Mouse (Mus musculus): ENCODE data around the gene Slc25a11.

Slc25a11 gene

DNA sequence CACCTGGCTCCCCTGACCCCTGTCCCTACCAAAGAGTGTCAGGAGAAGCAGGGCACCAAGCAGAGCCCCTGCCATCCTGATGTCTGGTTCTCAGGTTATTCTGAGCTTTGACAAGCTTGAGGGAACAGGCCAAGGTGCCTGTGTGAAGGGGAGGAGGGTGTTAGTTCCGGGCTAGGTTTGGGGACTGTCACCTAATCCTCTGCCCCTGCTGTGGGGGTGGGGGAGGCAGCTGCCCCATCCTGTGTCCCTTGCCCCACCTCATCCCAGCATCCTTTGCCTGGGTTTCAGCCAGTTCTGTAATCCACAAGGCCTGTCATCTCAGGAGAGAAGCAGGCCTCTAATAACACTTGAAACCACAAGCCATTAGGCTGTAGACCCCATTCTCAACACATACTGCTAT is 28.2 kb downstream of the Slc25a11 start, which contains the start of gene Chrne:
TSS of gene Chrne (minus strand) at position 116 of the 400 bp plus-strand sequence.
- DNase-seq = no peak

DNA sequence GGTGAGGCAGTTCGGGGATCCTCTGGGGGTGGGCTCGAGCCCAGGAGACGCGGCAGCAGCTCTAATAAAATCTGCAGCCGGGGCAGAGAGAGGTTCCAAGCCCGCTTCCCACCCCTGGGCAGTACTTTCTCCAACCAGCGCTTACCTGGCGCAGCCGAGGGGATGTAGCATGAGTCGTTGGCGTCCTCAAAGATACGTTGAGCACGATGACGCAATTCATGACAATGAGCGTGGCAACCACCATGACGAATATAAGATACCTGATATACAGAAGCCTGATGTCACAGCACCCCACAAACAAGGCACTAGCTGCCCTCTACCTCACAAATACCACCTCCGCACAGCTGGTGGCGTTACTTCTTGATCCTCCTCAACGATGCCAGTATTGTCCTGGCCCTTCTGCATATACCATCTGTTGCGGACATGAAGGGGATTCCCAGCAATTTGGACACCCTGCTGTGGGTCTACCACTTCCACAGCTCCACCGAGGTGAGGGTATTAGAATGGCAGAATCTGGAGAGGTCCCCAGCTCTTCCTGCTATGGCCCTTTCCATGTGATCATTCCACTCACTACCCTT is 31.7 kb downstream of the Slc25a11 start, which contains the start of gene 4930544D05Rik:
TSS of gene 4930544D05Rik (plus strand) at position 333 of the 578 bp plus-strand sequence.
- DNase-seq = no peak

DNA sequence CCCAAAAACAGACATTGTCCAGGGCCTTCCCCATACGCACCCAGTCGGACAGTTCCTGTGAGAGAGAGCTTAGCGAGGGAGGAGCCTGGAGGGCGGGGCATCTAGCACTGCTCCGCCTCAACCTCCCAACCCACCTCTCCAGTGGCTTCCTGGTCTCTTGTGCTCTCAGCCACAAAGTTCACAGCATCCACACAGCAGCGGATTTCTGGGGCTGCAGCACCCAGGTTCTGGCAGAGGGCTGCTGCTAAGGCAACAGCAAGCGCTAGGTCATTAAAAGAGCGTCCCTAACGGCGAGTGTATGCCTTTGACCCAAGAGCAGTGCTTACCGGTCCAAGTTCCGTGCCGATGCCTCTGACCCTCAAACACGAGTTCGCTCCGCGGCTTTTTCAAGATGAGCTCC is 32.2 kb downstream of the Slc25a11 start:
- DNase-seq = peak; percentile 79 to 86

DNA sequence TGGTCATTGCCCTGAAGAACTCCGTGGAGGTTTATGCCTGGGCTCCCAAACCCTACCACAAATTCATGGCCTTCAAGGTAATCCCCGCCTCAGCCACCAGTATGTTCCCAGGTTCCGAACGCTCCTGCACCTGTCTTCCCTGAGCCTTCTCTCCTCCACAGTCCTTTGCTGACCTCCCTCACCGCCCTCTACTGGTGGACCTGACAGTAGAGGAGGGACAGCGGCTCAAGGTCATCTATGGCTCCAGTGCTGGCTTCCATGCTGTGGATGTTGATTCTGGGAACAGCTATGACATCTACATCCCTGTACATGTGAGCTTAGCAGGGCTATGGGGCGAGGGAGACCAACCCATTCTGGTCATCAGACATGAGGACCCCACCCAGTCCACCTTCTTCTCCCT is 34.8 kb downstream of the Slc25a11 start:
- peak in 1 of 2 experiments; percentile 36 for DNase-seq

DNA sequence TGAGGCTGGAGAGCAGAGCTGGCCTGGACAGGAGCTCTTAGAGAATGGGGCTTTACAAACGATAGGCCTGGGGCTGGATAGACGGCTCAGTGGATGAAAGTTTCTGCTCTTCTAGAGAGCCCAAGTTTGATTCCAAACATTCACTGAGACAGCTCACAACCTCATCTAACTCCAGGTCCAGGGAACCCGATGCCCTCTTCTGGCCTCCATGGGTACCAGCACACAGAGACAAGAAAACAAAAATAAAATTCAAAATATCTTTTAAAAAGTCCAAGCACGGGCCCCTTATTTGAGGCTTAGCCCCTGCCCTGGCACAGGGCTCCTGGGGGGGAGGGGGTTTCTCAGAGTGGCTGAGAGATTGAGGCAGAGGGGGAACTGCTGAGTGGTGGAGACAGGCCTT is 36.5 kb downstream of the Slc25a11 start:
- DNase-seq = no peak

DNA sequence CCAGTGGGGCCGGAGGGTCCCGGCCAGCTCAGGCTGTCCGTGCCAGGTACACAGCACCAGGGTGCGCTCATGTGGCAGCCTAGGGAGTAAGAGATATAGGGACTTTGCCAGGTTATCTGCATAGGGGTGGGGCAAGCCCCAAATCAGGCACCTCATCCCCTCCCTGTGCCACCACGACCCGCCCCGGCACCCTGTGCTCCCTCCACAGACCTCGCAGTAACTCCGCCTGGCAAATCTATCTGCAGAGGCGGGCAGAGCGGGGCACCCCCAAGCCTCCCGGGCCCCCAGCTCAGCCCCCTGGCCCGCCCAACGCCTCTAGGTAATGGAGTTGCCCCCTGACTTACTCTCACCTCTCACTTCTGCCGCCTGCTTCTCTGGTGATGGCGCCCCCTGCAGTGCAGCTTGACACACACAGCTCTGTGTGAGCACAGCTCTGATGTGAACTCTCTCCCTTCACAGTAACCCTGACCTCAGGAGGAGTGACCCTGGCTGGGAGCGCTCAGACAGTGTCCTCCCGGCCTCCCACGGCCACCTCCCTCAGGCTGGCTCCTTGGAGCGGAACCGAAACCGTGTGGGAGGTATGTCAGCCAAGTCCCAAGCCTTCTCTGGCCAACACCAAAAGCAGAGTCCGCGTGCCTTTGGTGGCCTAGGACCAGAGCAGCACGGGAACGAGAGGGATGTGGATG is 38.8 kb downstream of the Slc25a11 start:
- DNase-seq = peak; percentile 78 to 84

DNA sequence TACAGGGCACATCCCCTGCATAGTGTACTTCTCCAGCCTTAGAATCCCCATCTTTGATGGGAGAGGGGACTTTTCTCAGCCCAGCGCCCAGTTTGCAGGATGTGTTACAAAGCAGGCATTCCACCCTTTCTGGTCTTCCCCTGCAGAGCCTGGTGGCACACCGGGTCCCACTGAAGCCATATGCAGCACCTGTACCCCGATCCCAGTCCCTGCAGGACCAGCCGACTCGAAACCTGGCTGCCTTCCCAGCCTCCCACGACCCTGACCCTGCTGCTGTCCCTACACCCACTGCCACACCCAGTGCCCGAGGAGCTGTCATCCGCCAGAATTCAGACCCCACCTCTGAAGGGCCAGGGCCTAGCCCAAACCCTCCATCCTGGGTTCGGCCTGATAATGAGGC is 39.7 kb downstream of the Slc25a11 start:
- DNase-seq = no peak

DNA sequence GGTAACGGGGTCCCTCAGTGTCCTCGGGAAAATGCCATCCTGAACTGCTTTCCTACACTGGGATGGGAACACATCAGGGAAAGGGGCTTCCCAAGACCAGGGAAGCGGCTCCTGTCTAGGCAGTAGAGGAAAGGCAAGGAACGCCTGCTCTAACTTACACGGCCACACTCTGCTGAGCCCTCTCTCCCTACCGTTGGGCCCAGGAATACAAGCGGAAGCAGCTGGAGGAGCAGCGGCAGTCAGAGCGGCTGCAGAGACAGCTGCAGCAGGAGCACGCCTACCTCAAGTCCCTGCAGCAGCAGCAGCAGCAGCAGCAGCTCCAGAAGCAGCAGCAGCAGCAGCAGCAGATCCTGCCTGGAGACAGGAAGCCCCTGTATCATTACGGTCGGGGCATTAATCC is 40.6 kb downstream of the Slc25a11 start:
- DNase-seq = no peak

DNA sequence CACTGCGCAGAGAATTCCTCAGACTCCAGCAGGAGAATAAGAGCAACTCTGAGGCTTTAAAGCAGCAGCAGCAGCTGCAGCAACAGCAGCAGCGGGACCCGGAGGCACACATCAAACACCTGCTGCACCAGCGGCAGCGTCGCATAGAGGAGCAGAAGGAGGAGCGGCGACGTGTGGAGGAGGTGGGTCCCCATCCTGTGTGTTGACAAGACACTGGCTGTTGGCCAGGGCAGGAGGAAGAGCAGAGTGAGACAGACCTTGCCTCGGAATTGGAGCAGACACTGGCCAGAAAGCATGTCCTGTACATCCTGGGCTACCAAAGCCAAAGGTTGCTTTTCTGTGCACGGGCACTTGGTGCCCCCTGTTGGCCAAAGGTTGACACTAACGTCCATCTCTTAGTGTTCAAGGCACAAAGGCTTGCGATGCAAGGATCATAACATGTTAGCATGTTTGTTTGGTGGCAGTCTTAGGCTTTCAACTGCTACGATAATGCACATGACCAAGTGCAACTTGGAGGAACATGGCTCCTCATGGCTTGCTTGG is 42.2 kb downstream of the Slc25a11 start:
- DNase-seq = peak; percentile 86 to 88

DNA sequence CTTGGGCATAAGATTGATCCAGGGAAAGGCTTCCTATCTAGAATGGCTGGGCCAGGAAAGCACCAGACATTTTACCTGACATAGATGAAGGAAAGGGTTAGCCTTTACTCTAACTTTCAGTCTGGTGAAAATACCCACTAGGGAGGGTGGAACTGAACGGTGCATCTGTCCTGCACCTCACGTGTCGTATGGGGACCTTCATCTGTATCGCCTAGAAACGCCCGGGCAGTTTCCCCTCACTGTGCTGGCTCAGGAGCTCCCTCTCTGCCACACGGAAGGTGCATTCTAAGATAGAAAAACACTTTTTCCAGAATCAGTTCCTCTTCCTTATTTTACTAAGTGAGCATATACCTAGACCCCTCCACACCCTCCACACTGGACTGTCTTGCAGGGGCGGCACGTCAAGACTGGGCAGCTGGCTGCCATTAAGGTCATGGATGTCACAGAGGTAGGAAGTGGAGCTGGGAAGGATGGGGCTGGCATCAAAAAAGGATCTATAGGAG is 48.8 kb downstream of the Slc25a11 start:
- DNase-seq = no peak

DNA sequence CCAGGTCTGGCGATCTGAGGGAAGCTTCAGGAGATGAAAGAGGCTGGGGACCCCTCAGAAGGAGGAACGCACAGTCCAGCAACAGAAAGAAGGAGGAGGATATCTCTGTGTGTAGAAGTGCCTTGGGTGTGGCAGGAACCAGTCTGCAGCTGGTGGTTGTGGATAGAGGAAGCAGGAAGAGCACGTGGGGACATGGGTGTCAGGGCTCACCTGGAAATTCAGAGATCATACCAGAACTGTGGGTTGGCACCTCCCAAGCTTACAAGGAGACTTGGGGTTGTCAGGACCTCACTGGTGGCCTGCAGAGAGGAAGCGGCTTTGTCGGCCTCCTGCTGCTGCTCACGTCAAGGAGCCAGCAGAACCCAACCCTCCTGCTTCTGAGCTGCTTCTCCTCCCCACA is 50.0 kb downstream of the Slc25a11 start:
- no peak for DNase-seq

DNA sequence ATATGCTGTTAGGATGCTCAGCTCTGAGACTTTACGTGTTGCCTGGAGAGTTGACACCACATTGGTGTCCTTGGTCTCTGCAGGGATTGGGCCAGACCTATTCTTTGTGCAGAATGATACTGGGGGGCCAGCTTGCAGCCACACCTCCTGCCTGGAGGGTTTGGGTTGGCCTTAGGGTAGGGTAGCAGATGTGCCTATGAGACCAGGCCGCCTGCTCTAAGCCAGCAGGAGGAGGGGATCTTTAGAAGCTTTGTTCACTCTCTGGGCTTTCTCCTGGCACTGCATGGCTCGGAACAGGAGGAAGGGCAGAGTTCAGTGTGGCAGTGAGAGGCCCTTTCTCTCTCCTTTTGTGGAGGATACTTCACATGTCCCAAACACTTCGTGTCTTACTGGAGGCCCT is 51.2 kb downstream of the Slc25a11 start:
- no peak for DNase-seq

DNA sequence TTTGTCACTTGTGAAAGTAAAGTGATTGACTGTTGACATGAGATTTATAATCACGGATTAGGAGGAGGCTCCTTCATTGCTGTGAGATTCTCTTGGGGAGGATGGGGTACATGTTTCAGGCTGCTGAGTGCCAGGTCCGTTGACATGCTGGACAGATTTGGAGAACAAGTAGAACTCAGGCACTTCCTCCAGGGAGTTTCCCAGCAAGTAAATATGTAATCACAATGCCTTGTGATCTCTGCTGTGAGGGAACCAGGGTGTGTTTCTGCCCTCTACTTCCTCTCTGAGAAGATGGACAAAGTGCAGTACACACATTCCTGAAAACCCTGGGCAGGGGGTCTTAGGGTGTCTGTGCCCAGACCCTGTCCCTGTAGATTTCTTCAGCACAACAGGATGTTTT is 51.6 kb downstream of the Slc25a11 start:
- no peak for DNase-seq

DNA sequence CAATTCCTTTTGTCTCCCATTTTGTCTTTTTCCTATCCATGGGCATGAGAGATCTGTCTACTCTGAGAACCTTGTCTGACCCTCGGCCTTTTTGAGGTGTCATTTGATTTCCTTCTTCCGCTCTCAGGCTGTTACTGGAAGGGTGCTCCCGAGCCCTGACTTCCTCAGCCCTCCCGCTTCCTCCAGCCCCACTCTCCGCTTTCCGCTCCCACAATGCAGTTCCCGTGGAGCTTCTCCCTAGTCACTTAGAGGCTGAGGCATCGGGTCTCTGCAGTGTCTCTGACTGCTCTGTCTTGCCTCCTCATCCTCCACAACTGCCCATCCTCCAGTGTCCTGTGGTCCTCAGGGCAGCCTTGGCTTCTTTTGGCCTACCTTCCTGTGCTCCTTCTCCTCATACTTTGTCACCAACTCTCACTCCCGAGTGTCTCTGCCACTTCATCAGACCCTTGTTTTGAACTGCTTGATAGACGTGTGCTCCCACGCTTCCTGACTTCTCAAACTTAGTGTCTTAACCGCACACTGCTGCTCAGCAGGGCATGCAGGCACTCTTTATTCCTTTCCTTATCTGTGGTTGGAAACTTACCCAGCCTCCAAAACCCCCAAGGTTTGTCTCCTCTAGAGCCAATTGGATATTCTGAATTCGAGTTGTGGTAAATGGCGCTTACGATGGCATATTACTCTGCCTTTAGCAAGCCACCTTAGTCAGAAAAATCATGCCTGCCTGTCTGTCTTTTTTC is 52.9 kb downstream of the Slc25a11 start:
- DNase-seq = peak in 1 of 2 experiments; percentile 37
